Mouse (Mus musculus) embryonic fibroblast, embryonic 13.5 days (primary cell): ENCODE results near the gene Mif4gd. TPM values are rescaled to one million over a fixed set of nuclear protein-coding genes. Genes with fewer than 3 reads are reported as not detected.

ENCODE experiments used
- H3K27ac ChIP-seq: 2 replicates; pipeline ENCODE4 v1.5.1; 2012; ENCODE audit warnings: low read length, control low read depth, inconsistent platforms; ENCODE audit not compliant: insufficient read depth
- H3K4me1 ChIP-seq: 2 replicates; pipeline ENCODE4 v1.6.1; 2011; ENCODE audit warnings: low read length; ENCODE audit not compliant: control insufficient read depth, insufficient read depth
- H3K4me3 ChIP-seq: 2 replicates; pipeline ENCODE4 v1.5.1; 2011; ENCODE audit warnings: mild to moderate bottlenecking, control low read depth, low read length; ENCODE audit not compliant: insufficient read depth
- CTCF ChIP-seq: IDR thresholded peaks from 2 replicates; pipeline ENCODE4 v1.5.1; 2011; ENCODE audit warnings: mild to moderate bottlenecking, control low read depth, low read length, moderate library complexity, borderline replicate concordance; ENCODE audit not compliant: insufficient read depth
- POLR2A ChIP-seq: IDR thresholded peaks from 2 replicates; pipeline ENCODE4 v1.6.1; 2011; ENCODE audit warnings: low read depth, mild to moderate bottlenecking, control low read depth, low read length, moderate library complexity
- polyA plus RNA-seq: library from polyadenylated mRNA; stranded (reverse); fragments of >200 nt; gene quantifications from 2 replicates; pipeline ENCODE4 v1.2.4, GENCODE M21; 2011; ENCODE audit warnings: low read depth; ENCODE audit not compliant: missing spikeins, insufficient read length

Gene Mif4gd
- polyA plus RNA-seq, 1 experiment = 26.6 TPM

- Histone ChIP-seq H3K4me3 (no peak overlapping the region), H3K4me1 (no peaks in the 10 kb centered on the region), H3K27ac (no peak overlapping the region)
- TF ChIP-seq POLR2A (no peak), CTCF (no peak)
Measured at GRCm38 (mm10) chr11:115586403-115586802, 26.4 kb downstream of the Mif4gd start.

DNA sequence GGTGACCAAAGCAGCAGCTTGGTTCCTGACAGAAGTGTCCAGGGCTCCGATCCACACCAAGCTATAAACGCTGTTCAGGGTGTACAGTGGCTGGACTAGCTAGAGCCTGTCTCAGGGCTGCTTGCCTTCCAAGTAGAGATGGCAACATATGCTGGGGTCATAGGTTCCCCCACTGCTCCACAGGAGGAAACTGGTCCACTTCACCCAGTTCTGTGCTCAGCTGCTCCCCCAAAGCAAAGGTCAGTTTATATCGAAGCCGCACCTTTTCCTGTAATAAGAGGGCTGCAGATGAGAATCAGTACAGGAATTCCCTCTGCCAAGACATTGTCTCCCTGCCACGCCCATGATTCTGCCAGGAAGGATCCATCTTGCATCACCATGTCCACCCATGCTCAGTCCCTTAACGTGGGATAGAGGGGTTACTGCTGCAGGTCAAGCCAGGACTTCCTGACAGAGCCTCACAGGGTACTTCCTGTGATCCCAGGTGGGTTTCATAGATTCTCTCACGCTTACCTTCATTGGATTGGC is 27.1 kb downstream of the Mif4gd start:
- no peak for TF ChIP-seq CTCF
- TF ChIP-seq POLR2A = no peak
- Histone ChIP-seq H3K4me1 (no peaks in the 10 kb centered on the region), H3K4me3 (no peak overlapping the region), H3K27ac (no peak overlapping the region)

DNA sequence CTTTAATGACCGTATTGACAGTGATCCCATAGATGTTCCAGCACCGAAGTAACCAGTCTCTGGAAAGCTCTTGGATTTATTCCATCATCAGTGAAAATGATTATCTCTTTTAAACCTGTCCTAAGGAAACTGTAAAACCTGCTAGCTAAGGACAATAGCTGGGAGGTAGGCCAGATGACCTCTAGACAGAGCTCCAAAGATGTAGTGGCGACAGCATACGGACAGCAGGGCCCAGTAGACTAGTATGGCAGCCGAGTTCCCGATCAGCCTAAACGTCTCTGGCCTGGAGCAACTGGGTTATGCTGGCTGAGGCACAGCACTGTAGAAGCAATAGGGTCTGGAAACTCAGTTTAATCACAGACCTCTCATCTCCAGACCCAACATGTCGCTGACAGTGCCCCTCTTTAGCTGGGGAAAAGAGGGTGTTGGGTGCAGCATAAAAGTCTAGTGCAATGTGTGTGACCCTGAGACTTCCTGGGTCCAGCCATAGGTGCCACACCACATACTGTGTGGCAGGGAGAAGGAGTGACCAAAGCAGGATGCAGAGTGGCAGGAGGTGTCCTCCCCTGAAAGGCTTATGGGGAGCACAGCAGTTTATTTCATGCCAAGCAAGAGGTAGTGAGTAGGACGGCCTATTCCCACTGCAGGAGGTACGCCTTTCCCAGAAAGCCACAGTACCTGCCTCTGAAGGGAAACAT is 28.2 kb downstream of the Mif4gd start:
- TF ChIP-seq CTCF (no peak), POLR2A (no peak)
- no peak overlapping the region for H3K27ac ChIP-seq

DNA sequence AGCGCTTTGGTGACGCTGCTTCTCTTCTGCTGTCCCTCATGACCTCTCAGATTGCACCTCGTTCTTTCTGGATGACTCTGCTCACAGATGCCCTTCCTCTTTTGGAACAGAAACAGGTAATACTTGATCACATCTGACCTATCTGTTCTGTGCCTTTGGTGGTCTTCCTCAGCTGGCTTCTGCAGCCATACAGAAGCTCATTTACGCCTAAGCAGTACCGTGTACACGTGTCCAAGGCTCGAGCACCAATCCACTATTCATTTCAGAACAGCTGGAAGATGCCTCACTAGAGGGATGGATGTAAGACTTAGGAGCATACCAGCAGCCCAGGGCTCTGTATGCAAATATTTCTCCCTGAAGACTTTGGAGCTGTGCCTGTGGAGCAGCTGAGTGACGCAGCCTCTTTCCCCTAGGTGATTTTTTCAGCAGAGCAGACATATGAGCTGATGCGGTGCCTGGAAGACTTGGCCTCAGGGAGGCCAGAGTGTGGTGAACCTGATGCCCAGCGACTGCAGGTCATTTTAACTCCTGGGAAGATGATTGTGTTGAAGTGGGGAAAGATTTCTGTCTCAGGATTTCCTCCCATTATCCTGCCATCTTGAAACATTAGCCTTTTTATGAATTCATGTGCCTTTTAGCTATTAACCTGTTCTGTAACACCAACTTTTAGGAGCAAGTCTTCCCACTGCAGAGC is 29.7 kb downstream of the Mif4gd start:
- no peak overlapping the region for H3K4me3 ChIP-seq
- TF ChIP-seq CTCF (no peak), POLR2A (no peak)
- H3K27ac ChIP-seq = no peak overlapping the region
- no peaks in the 10 kb centered on the region for H3K4me1 ChIP-seq

More for the DNA sequence above, 28.2 kb downstream of the Mif4gd start:
- Histone ChIP-seq H3K4me3 (no peak overlapping the region), H3K4me1 (no peaks in the 10 kb centered on the region)

DNA sequence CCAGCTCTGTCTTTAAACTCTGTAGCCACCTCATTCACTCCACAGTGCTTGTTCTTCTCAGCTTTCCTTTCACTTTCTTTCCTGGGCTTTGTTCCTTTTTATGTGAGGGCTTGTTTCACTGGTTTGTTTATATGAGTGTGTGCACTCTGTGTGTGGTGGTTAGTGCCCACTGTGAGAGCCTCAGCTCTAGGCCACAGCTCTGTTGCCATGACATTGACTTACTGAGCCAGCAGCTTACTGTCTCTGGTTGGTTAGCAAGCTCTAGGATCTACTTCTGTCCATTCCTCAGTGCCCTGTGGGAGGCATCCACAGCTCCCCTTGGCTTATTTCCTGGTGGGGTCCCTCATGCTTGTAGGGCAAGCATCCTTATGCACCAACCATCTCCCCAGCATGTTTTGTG is 33.7 kb downstream of the Mif4gd start:
- TF ChIP-seq CTCF = no peak
- TF ChIP-seq POLR2A = no peak
- Histone ChIP-seq H3K27ac (no peak overlapping the region), H3K4me3 (no peak overlapping the region), H3K4me1 (no peaks in the 10 kb centered on the region)

GRCm38 (mm10) chr11:115564961-115565360 is 47.8 kb downstream of the Mif4gd start:
- TF ChIP-seq CTCF = no peak
- TF ChIP-seq POLR2A = no peak

DNA sequence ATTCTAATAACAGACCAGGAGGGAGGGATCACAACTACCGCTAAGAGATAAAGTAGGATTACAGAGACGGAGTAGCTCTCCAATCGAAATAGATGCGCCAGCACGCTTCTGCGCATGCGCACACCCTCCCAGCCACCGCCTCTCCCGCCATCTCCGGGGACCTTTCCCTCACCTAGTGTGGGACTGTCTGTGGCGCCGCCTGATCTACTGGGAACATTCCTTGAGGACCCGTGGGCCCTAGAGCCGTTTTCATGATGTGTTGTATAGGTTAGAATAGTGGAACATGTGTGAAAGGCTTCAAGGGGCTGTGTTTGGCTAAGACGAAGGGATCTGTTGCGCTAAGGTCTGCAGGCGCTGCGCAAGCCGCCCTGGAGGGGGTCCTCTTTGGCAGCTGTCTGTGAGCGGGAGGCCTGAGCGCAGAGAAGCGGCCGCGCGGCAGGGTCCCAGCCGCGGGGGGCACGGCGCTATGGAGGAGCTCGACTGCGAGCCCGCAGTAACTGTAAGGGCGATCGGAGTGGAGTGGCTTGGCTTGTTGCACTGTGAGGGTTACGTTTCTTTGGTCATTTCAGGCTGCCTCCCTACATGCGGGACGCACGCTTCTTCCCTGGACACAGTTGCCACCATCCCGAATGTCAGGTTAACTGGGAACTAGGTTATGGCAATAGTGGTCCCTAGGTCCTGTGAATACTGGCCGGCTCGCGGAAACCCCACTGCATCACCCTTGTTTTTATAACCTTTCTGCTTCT is 48.5 kb downstream of the Mif4gd start, which contains the start of gene Nup85:
Nup85 (plus strand) TSS at position 371 of the 746 bp plus-strand sequence.
- TF ChIP-seq POLR2A (peak; percentile 80), CTCF (no peak)
- Histone ChIP-seq H3K4me3 (peak within 1 kb of the TSS; percentile 94), H3K27ac (peak within 1 kb of the TSS; percentile 42), H3K4me1 (no peaks in the 10 kb centered on the region; the same call in 1 of the 2 replicates)

More at GRCm38 (mm10) chr11:115564961-115565360, 47.8 kb downstream of the Mif4gd start:
- peak overlapping the region; percentile 94 for H3K4me3 ChIP-seq
- H3K27ac ChIP-seq = no peak overlapping the region
- no peaks in the 10 kb centered on the region; the same call in 1 of the 2 replicates for H3K4me1 ChIP-seq

DNA sequence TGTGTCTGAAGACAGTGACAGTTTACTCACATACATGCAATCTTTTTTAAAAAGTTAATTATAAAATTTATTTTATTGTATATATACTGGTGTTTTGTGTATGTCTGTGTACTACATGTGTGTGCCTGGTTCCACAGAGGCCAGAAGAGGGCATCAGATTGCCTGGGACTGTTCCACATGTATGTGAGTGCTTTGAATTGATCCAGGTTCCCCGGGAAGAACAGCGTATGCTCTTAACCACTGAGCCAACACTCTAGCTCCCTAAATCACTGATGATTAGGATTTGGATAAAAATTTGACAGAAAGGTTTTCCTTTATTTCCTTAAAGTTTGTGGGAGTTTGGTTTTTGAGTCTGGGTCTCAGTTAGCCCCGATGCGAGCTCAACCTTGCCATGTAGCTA is 49.4 kb downstream of the Mif4gd start:
- Histone ChIP-seq H3K27ac (0 out of 2 replicates have a peak overlapping the region, but pooled peaks have one; percentile 37), H3K4me1 (no peaks in the 10 kb centered on the region; the same call in 1 of the 2 replicates), H3K4me3 (peak overlapping the region; percentile 46)
- TF ChIP-seq CTCF = no peak
- TF ChIP-seq POLR2A = no peak

Other genes starting within 250 kb of the Mif4gd start
- 3.2 and 5.9 TPM in 2 replicates for gene Hid1, start 245.2 kb downstream of the Mif4gd start, polyA plus RNA-seq
- 24.2 and 29.5 TPM in 2 replicates for gene Cdr2l, start 231.1 kb downstream of the Mif4gd start, polyA plus RNA-seq
- 35.3 and 46.6 TPM in 2 replicates for gene Mrpl58, start 209.2 kb downstream of the Mif4gd start, polyA plus RNA-seq
- gene Atp5h, start 193.0 kb downstream of the Mif4gd start, polyA plus RNA-seq = 334 and 405 TPM in 2 replicates
- gene Kctd2, start 192.8 kb downstream of the Mif4gd start, polyA plus RNA-seq = 15.9 and 18.2 TPM in 2 replicates
- gene Trim80, start 172.4 kb downstream of the Mif4gd start, polyA plus RNA-seq = not detected in 2 replicates
- not detected in 2 replicates for gene Slc16a5, start 150.5 kb downstream of the Mif4gd start, polyA plus RNA-seq
- gene Armc7, start 137.3 kb downstream of the Mif4gd start, polyA plus RNA-seq = 7.1 and 8.2 TPM in 2 replicates
- gene Nt5c, start 121.1 kb downstream of the Mif4gd start, polyA plus RNA-seq = 54.2 and 76.2 TPM in 2 replicates
- 141 and 164 TPM in 2 replicates for gene Jpt1, start 98.6 kb downstream of the Mif4gd start, polyA plus RNA-seq
- gene Sumo2, start 76.7 kb downstream of the Mif4gd start, polyA plus RNA-seq = 408 and 505 TPM in 2 replicates
- gene Nup85, start 48.5 kb downstream of the Mif4gd start, polyA plus RNA-seq = 68.0 and 81.1 TPM in 2 replicates
- 31.0 and 36.5 TPM in 2 replicates for gene Mrps7, start 9.0 kb downstream of the Mif4gd start, polyA plus RNA-seq
- gene Gga3, start 8.9 kb downstream of the Mif4gd start, polyA plus RNA-seq = 17.0 and 30.3 TPM in 2 replicates
- gene Slc25a19, start 15.3 kb upstream of the Mif4gd start, polyA plus RNA-seq = 13.6 and 14.0 TPM in 2 replicates
- 61.1 and 69.3 TPM in 2 replicates for gene Grb2, start 95.6 kb upstream of the Mif4gd start, polyA plus RNA-seq
- gene Tmem94, start 152.5 kb upstream of the Mif4gd start, polyA plus RNA-seq = 15.1 and 17.4 TPM in 2 replicates
- gene Caskin2, start 200.7 kb upstream of the Mif4gd start, polyA plus RNA-seq = 10.0 and 13.1 TPM in 2 replicates
- 10.1 and 12.2 TPM in 2 replicates for gene Tsen54, start 201.8 kb upstream of the Mif4gd start, polyA plus RNA-seq
- gene Llgl2, start 211.1 kb upstream of the Mif4gd start, polyA plus RNA-seq = 3.0 and 3.7 TPM in 2 replicates
- not detected in 2 replicates for gene Myo15b, start 245.4 kb upstream of the Mif4gd start, polyA plus RNA-seq